Mouse (Mus musculus) adrenal gland, postnatal 36 days (tissue): ENCODE measurements around the gene Rnf8. TPM values are rescaled to one million over a fixed set of nuclear protein-coding genes. Genes with fewer than 3 reads are reported as not detected.
"Not testable (repeated sequence)": the region's sequence is repeated elsewhere in the genome, so short reads cannot be mapped to it uniquely, and the experiment has no call there.

ENCODE experiments used
- DNase-seq, 2 experiments: peaks; one replicate each; pipeline ENCODE4 v3.0.0; 2021; ENCODE audit warnings: mixed read lengths in 1 of 2
- long read RNA-seq, 2 experiments: library from polyadenylated mRNA; stranded (forward); transcript quantifications; one replicate each; pipeline ENCODE4 v2.0.0; 2021; ENCODE audit warnings: borderline sequencing depth in 2 of 2
- total RNA-seq, 2 experiments: library from RNA; stranded (reverse); gene quantifications; 2 replicates each; pipeline ENCODE4 v1.2.3; 2021

The Rnf8 gene
- total RNA-seq: 10 to 100 TPM; 39.1 to 53.3 TPM
- long read RNA-seq, experiment 1, full-length matches to known transcripts: 109 of 115 reads
- long read RNA-seq, experiment 1, partial matches to known transcripts: 3 of 115 reads
- long read RNA-seq, experiment 1, other reads (novel, unspliced or antisense): 3 of 115 reads
- long read RNA-seq, experiment 2, full-length matches to known transcripts: 21 of 24 reads
- long read RNA-seq, experiment 2, partial matches to known transcripts: 2 of 24 reads
- long read RNA-seq, experiment 2, other reads (novel, unspliced or antisense): 1 of 24 reads

DNA sequence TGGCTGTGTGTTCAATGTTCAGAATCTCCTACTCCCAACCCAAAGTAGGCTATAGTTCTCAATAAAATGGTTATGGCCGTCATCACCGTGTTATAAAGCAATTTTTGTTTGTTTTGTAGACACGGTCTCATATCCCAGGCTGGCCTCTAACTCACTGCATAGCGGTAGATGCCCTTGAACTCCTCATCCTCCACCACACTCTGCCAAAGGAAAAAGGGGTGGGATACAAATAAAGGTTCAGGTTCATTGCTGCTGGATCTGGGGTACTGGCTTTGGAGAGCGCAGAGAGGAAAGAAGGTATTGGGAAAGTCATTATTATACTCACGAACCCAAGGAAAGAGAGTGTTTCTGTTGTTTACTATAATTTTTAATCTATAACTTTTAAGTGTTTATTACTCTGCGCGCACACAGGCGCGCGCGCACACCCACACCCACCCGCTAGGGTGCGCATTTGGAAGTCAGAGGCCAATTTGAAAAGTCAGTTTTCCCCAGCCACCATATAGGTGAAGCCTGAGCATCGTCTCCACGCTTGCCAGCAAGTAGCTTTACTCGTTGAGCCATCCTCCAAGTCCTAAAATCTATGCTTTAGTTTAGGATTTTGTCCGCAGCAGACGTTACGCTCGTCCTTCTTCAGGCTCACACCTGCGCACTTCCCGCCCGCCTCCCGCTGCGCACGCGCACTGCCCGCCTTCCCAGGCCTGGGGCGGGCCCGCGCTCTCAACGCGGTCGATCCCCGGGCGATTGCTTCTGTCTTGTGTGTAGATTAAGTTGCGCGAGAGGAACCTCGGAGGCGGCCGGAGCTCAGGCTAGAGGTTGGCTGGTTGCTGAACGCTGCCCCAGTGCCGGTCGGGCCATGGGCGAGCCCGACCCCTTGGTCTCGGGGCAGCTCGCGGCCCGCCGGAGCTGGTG, at the start of gene Rnf8, which contains the start of gene Gm28043:
TSS of gene Rnf8 (plus strand) at position 676 of the 909 bp plus-strand sequence.
TSS of gene Gm28043 (plus strand) at position 762 of the 909 bp plus-strand sequence.
- peak; percentile 96 to 97 for DNase-seq

DNA sequence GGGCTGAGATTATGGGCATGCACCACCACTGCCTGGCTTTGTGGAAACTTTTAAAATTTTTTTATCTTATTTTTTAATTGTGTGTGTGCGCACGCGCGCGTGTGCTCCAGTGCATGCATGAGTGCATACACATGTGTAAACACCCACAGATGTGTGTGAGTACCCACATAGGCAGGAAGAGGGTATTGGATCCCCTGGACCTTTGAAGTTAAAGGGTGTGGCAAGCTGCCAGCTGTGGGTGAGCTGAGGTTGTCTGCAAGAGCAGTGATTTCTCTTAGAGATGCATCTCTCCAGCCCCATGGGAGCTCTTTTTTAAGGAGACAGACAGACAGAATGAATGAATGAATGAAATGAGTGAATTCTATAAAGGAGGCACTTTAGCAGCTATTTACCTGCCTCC, 49.1 kb upstream of the Rnf8 start:
- peak in 1 of 2 experiments; percentile 25 for DNase-seq

DNA sequence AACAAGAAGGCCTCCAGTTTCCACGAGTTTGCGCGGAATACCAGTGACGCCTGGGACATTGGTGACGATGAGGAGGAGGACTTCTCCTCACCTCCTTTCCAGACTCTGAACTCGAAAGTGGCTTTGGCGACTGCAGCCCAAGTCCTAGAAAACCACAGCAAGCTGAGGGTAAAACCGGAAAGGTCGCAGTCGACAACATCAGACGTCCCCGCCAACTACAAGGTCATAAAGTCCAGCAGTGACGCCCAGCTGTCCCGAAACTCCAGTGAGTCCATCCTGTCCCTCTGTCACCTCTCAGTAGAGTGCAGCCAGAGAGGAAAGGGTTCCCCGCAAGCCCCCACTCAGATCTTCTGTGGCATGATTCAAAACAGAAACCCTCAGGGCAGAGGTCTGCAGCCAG, 46.2 kb upstream of the Rnf8 start:
- peak; percentile 31 to 38 for DNase-seq

DNA sequence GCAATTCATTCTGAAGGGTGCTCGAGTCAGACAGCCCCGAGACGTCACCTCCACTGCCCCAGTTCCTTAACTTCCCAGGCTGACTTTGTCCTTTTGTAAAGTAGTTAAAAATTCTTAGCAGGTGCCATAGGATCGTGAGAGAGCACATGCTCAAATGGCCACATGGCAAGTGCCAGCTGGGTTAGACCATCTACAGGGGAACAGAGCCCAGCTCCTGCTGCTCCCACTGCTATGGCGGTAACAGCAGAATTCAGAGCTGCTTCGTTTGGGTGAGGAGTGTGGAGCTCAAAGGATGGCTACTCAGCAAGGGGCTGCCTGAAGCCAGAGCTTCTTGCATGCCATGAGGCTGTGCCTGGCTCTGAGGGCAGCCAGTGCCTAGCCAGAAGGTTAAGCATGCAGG, 44.8 kb upstream of the Rnf8 start:
- DNase-seq: no peak

DNA sequence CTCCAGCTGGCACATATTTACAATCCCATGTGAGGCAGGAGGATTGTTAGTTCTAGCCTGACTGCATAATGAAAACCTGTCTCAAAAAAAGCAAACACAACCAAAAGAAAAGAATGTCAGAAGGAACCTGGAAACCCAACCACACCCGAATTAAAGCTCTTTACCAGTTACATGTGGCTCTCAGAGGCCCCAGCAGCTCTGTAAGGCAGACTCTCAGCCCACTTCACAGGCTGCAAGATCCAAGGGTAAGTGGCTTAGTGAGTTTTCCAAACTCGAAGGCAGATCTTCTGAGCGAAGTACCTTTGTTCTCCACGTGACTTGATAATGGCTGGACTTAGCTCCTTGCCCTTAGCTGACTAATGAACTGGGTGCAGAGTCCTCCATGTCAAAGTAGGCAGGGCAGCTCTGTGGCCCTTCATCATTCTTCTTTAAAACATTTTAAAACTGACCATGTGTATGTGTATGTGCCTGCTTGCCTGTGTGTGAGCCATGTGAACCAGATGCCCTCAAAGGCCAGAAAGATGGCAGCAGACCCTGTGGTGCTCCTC, 34.9 kb upstream of the Rnf8 start:
- DNase-seq: no peak

DNA sequence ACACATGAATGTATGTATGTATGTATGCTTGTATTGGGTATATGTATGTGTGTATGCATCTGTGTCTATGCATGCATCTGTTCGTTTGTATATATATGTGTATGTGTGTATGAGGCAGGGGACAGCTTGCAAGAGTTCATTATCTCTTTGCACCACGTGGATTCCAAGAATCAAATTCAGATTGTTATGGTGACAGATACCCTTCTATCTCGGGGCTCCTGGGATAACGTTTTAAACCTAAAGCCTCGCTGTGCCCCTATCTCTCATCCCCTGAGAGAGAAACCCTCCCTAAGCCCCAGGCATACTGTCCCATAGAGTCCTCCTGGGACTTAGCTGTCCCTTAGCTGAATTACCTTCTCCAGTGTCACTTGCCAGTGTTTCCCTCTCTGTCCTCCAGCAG, 31.0 kb upstream of the Rnf8 start:
- DNase-seq: no peak

DNA sequence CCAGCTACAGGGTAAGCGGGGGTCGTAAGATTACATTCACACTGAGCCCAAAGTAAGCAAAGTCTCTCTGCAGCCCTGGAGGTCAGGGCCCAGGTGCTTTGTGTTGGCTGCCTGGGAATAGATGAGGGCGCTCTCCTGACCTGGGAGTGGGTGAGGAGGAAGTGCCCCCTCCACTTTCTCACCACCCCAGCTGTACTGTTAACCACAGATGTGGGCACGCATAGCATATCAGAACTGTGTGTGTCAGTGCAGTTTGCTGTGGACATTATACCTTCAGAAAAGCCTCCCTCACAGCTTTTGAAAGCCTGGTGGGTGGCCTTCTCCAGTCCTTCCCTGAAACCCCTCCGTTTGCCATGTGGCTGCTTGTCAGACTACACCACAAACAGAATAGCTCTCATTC, 30.3 kb upstream of the Rnf8 start:
- no peak for DNase-seq

DNA sequence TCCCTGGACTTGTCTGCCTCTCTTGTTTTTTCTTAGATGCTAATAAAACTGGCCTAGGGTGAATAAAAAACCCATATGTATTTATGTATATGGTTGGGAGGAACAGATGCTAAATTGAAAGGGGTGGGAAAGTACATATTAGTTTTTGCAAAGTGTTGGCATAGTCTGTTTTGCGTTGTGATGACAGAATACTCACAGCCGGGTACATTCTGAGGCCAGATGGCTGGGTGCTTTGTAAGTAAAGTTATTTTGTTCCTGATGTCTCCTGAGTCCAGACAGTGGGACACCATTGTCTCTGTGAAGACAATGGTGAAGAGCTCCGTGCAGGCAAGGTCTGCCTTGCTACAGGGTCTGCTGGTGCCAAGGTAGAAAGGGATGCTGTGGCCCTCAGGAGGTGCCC, 29.9 kb upstream of the Rnf8 start:
- DNase-seq: no peak

DNA sequence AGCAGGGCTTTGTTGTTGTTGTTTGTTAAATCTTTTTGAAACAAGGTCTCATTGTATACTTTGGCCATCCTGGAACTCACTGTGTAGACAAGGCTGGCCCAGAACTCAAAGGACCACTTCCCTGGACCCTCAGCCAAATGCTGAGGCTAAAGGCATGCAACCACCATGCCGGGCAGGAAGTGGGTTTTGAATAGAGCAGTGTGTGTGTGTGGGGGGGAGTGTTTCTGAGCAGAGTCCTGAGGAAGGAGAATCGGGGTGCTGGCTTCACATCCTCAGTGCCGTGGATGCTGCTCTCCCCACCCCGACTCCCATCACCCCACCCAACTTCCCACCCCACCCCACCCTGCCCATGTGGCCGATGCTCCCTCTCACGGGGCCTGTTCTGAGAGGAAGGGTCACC, 29.1 kb upstream of the Rnf8 start:
- no peak for DNase-seq

DNA sequence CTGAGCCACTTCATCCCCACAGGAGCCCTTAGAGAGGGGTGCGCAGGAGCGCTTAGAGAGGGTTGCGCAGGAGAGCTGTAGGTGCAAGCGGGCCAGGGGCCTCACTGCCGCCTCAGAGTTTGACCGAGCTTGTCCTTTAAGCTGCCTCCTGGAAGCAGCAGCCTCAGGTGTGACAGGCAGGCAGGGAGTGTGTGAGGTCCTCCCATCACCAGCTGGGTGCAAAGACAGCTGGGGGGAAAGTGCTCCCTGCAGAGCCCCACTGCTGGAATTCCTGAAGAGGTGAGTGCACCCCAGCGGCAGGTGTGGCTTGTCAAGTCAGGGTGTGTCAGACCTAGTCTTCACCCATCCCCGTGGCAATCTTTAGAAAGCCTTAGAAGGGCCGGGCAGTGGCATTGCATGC, 27.7 kb upstream of the Rnf8 start:
- DNase-seq: no peak

DNA sequence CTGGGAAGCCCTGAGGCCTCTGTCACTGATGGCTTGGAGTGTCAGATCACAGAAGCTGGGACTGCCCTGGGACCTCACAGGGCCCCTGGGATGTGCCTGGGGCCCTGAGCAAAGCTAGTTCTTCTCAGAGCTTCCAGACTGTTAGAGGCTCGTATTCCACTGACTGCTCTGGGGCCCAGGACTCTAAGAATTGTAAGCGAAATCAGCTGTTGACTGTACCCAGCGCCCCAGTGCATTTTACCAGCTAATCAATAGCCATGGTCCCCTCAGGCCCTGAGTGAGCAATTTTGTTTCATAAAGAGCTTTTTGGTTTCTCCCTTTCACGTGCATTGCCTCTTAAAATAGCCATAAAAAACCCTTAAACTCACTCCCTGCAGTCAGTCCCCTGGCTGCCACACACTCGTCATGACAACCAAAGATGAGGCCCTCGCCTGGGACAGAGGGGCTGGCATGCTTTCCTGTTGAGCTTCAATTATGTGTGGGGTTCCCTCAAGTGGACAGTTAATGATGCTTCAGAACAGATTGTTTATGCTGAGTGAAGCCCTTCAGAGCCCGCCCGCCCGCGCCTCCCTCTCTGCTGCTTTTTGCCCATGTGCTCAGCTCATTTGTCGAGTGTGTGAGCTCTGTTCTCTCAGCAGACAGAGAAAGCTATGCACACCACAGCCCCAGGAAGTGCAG, 25.2 kb upstream of the Rnf8 start:
- DNase-seq: no peak

DNA sequence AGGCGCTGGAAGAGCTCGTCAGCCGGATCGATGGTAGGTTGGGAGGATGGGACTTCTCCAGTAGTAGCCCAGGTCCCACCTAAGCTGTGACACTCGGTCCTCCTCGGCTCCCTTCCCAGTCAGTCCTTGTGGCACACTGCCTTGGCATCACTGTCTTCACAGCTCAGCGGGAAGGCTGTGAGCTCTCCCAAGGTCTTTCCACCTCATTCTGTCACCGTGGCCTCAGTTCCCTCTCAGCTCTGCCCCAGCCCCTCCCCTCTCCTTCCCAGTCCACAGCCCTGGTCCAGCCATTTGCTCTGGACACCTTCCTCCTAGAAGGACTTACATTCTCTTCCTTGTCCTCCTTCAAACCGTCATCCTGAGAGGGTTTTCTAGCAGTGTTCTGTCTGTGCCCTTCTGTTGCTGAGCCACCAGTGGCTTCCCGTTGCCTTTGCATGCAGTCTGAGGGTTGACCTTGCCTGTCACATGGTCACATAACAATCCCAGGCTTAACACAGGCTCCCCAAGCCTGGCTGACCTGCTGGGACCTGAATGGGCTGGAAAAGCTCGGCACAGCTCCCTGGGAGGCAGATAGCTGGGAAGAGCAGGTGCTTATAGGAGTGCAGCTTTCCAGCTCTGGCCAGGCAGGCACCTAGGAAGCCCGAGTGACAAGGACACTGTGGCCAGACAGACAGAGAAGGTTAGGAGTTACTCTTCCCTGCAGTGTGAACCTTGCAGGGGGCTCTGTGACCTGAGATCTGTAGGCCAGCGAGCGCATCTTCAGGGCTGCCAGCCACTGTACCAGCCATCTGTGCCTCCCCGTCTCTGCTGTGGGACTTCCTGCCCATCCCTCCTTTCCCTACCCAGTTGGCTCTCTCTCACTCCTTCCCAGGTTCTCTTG, 18.5 kb upstream of the Rnf8 start:
- peak; percentile 52 to 61 for DNase-seq

DNA sequence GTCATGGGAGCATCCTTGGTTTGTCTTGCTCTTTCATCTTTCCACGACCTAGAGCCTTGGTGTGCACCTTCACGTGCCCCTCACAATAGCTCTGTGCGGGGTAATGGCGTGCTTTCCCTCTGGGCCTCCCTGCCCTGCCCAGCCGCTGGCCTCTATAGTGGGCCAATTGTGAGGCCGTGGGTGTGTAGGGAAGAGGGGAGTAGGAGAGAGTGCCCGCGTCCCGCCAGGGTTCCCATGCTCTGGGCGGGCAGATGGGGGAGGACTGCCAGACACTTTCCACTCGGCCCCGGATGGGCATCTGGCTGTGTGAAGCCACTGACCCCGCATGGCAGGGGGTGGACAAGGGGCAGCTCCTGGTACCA, 17.8 kb upstream of the Rnf8 start:
- no peak for DNase-seq

DNA sequence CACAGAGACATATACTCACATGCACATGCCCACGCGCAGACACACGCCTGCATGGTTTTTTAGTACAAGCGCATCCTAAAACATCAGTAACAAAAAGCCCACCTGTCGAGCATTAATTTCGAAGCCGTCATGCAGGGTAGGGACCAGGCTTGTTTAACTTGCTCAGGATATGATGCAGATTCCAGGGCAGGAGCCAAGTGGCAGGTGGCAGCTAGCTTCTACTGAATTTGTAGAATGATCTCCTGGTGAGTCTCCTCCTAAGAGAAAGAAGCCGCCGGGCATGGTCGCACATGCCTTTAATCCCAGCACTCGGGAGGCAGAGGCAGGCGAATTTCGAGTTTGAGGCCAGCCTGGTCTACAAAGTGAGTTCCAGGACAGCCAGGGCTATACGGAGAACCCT, 15.5 kb upstream of the Rnf8 start:
- no peak for DNase-seq

DNA sequence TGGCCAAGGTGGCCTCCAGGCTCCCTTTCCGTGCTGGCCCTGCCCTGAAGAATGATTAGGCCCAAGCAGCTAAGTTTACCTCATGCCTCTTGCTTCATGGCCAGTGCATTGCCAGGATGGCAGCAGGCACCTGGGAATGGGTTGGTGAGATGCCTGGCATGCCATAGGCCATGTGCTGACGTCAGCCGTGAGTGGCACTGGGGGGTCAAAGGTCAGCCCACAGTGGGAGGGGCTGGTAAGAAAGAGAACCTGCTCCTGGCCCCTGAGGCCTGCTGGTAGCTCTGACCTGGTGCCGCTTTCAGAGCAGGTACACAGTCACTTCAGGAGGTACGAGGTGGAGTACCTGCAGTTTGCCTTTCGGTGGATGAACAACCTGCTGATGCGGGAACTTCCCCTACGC, 15.1 kb upstream of the Rnf8 start:
- no peak for DNase-seq

DNA sequence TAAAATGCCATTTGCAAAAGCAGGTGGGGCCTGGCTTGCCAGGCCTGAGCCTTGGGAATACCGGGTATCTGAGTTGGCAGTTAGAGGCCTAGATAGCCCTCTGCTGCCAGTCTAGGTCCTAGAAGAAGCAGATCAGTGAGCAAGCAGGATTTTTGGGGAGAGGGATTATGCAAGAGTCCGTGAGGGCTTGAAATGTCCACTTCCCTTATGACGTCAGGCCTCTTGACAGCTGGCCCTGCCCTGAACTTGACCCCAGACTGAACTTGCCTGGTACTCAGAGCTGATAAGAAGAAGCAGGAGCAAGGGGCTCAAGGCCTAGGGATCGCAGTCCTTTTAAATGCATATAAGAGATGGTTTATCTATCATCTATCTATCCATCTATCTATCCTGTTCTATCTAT, 13.2 kb upstream of the Rnf8 start:
- peak; percentile 49 to 53 for DNase-seq

DNA sequence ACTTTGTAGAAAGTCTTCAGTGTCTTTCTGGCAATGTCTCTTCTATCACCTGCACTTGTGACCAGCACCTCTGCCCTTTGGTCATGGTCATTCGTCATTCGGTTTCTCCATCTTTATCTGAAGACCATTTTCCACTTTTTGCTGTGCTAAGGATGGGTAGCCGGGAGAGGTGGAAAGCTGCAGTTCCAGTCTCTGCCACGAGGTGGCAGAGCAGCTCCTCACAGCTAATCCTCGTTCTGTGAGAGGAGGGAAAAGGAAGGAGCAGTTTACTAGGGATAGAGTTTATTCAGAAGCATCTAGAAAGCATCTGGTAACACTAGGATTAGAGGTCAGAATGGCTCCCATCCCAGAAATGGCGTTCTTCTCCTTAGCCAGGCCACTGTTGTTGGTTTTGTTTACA, 11.3 kb upstream of the Rnf8 start:
- peak; percentile 83 to 86 for DNase-seq

DNA sequence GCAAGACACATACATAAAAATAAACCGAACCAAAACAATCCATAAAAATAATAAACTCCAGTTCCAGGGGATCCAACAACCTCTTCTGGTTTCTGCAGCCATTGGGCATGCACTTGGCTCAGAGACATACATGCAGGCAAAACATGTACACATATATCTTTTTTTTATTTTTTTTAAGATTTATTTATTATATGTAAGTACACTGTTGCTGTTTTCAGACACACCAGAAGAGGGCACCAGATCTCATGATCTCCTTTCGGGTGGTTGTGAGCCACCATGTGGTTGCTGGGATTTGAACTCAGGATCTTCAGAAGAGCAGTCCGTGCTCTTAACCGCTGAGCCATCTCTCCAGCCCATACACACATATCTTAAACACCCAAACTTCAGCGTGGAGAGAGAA, 1.1 kb upstream of the Rnf8 start:
- DNase-seq: not testable (repeated sequence)

DNA sequence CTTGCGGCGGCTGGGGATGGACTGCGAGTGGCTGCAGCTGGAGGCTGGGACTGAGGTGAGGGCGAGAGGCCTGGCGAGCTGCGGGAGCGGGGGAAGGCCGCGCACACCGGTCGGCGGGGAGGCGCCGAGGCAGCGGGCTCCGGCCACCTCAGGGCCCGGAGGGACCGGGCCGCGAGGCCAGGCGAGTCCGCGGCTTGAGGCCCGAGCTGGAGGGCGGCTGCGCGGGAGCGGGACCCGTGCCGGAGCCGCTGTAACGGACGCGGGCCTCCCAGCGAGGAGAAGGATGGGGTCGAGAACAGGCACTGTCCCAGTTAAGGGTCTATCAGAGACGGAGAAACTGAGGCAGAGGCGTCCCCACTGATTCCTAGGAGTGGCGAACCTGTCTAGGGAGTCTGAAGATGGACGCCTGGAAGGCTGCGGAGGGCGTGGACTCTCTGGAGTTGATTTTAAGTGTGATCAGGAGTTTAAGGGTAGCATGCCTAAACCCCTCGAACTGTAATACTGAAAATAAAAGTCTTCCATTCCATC, 498 bp downstream of the Rnf8 start:
- peak in 1 of 2 experiments; percentile 25 for DNase-seq

DNA sequence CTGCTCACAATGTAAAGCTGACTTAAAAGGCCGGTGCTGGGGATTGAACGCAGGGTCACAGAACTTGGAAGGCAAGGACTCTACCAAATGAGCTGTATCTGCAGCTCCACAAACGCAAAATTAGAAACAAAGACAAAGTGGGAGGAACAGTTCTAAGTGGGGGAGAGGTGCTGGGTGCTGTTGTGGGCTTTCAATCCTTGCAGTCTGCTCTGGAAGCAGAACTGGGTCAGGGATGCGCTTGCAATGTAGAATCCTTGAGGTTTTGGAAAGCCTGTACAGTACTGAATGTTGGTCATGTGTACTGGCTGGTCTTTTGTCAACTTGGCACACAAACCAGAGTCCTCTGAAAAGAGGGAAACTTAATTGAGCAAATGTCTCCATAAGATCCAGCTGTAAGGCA, 1.0 kb downstream of the Rnf8 start:
- peak; percentile 46 to 65 for DNase-seq

DNA sequence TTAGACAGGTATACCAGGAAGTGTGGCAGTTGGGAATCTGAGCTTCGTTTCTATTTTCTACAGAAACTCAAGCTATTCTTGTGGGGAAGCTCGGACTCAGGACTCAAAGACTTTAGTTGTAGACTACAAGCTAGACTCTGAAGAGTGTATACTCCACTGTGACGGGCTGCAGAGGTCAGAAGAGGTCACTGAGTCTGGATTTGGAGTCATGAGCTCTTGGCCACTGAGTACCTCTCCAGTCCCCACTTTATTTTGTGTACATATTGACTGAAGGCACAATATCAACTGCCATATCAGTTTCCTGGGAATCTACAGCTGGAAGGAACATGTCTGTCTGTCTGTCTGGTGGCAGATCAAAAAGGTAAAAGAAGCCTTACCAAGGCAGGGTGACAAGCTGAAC, 4.6 kb downstream of the Rnf8 start:
- DNase-seq: no peak
